Mouse (Mus musculus): ENCODE data around the gene Ahcyl2. TPM values are rescaled to one million over a fixed set of nuclear protein-coding genes. Genes with fewer than 3 reads are reported as not detected.
"Not testable (repeated sequence)": the region's sequence is repeated elsewhere in the genome, so short reads cannot be mapped to it uniquely, and the experiment has no call there.

Ahcyl2 gene
- polyA plus RNA-seq, 1 experiment, result 37.2 TPM

GRCm38 (mm10) chr6:29753336-29753735, 14.5 kb upstream of the Ahcyl2 start:
- Histone ChIP-seq H3K36me3 (ENCODE audit: control insufficient read depth, insufficient read depth, low read length, poor library complexity, severe bottlenecking) (no peaks in the 10 kb centered on the region), H3K4me1 (ENCODE audit: control insufficient read depth, insufficient read depth, low read length) (no peaks in the 10 kb centered on the region), H3K27ac (ENCODE audit: insufficient read depth, low read length) (no peak overlapping the region), H3K4me3 (ENCODE audit: low read depth, low read length) (no peak overlapping the region), H3K9me3 (replicated peaks; ENCODE audit: control insufficient read depth, insufficient read depth, low read length, poor library complexity, severe bottlenecking) (no peaks in the 10 kb centered on the region), H3K9ac (ENCODE audit: low read depth, poor library complexity, severe bottlenecking) (no peak overlapping the region), H3K27me3 (ENCODE audit: control insufficient read depth, insufficient read depth, low read length, poor library complexity, severe bottlenecking) (no peaks in the 10 kb centered on the region)
- TF ChIP-seq POLR2A (IDR thresholded peaks at IDR 0.05; ENCODE audit: insufficient read depth, low read length), result no peak
- no peak for TF ChIP-seq CTCF (IDR thresholded peaks at IDR 0.05; ENCODE audit: low read depth, low read length)
- TF ChIP-seq EP300 (IDR thresholded peaks at IDR 0.05; ENCODE audit: insufficient read depth, low read depth, low read length), result no peak

GRCm38 (mm10) chr6:29756001-29756400, 11.8 kb upstream of the Ahcyl2 start:
- Histone ChIP-seq H3K4me1 (ENCODE audit: control insufficient read depth, insufficient read depth, low read length) (no peaks in the 10 kb centered on the region), H3K4me3 (ENCODE audit: low read depth, low read length) (no peak overlapping the region), H3K9ac (ENCODE audit: low read depth, poor library complexity, severe bottlenecking) (no peak overlapping the region), H3K27ac (ENCODE audit: insufficient read depth, low read length) (no peak overlapping the region), H3K27me3 (ENCODE audit: control insufficient read depth, insufficient read depth, low read length, poor library complexity, severe bottlenecking) (no peaks in the 10 kb centered on the region), H3K9me3 (replicated peaks; ENCODE audit: control insufficient read depth, insufficient read depth, low read length, poor library complexity, severe bottlenecking) (no peaks in the 10 kb centered on the region), H3K36me3 (ENCODE audit: control insufficient read depth, insufficient read depth, low read length, poor library complexity, severe bottlenecking) (no peaks in the 10 kb centered on the region)
- no peak for TF ChIP-seq EP300 (IDR thresholded peaks at IDR 0.05; ENCODE audit: insufficient read depth, low read depth, low read length)
- TF ChIP-seq POLR2A (IDR thresholded peaks at IDR 0.05; ENCODE audit: insufficient read depth, low read length), result no peak
- TF ChIP-seq CTCF (IDR thresholded peaks at IDR 0.05; ENCODE audit: low read depth, low read length), result no peak

GRCm38 (mm10) chr6:29756476-29756875, 11.3 kb upstream of the Ahcyl2 start:
- Histone ChIP-seq H3K4me1 (ENCODE audit: control insufficient read depth, insufficient read depth, low read length) (no peaks in the 10 kb centered on the region), H3K27me3 (ENCODE audit: control insufficient read depth, insufficient read depth, low read length, poor library complexity, severe bottlenecking) (no peaks in the 10 kb centered on the region), H3K9me3 (replicated peaks; ENCODE audit: control insufficient read depth, insufficient read depth, low read length, poor library complexity, severe bottlenecking) (no peaks in the 10 kb centered on the region), H3K36me3 (ENCODE audit: control insufficient read depth, insufficient read depth, low read length, poor library complexity, severe bottlenecking) (no peaks in the 10 kb centered on the region), H3K9ac (ENCODE audit: low read depth, poor library complexity, severe bottlenecking) (no peak overlapping the region), H3K4me3 (ENCODE audit: low read depth, low read length) (no peak overlapping the region), H3K27ac (ENCODE audit: insufficient read depth, low read length) (no peak overlapping the region)
- TF ChIP-seq CTCF (IDR thresholded peaks at IDR 0.05; ENCODE audit: low read depth, low read length), result no peak
- no peak for TF ChIP-seq POLR2A (IDR thresholded peaks at IDR 0.05; ENCODE audit: insufficient read depth, low read length)
- TF ChIP-seq EP300 (IDR thresholded peaks at IDR 0.05; ENCODE audit: insufficient read depth, low read depth, low read length), result no peak

GRCm38 (mm10) chr6:29758417-29758816, 9.4 kb upstream of the Ahcyl2 start:
- H3K9ac ChIP-seq (ENCODE audit: low read depth, poor library complexity, severe bottlenecking), result no peak overlapping the region
- no peaks in the 10 kb centered on the region for H3K27me3 ChIP-seq (ENCODE audit: control insufficient read depth, insufficient read depth, low read length, poor library complexity, severe bottlenecking)
- H3K4me3 ChIP-seq (ENCODE audit: low read depth, low read length), result no peak overlapping the region
- H3K4me1 ChIP-seq (ENCODE audit: control insufficient read depth, insufficient read depth, low read length), result no peaks in the 10 kb centered on the region
- H3K9me3 ChIP-seq (replicated peaks; ENCODE audit: control insufficient read depth, insufficient read depth, low read length, poor library complexity, severe bottlenecking), result no peaks in the 10 kb centered on the region
- H3K36me3 ChIP-seq (ENCODE audit: control insufficient read depth, insufficient read depth, low read length, poor library complexity, severe bottlenecking), result no peaks in the 10 kb centered on the region
- TF ChIP-seq CTCF (IDR thresholded peaks at IDR 0.05; ENCODE audit: low read depth, low read length) (peak; percentile 93), POLR2A (IDR thresholded peaks at IDR 0.05; ENCODE audit: insufficient read depth, low read length) (no peak), EP300 (IDR thresholded peaks at IDR 0.05; ENCODE audit: insufficient read depth, low read depth, low read length) (no peak)
- H3K27ac ChIP-seq (ENCODE audit: insufficient read depth, low read length), result no peak overlapping the region

- Histone ChIP-seq H3K4me3 (ENCODE audit: low read depth, low read length) (no peak overlapping the region), H3K9me3 (replicated peaks; ENCODE audit: control insufficient read depth, insufficient read depth, low read length, poor library complexity, severe bottlenecking) (no peaks in the 10 kb centered on the region), H3K9ac (ENCODE audit: low read depth, poor library complexity, severe bottlenecking) (no peak overlapping the region), H3K4me1 (ENCODE audit: control insufficient read depth, insufficient read depth, low read length) (no peaks in the 10 kb centered on the region), H3K27ac (ENCODE audit: insufficient read depth, low read length) (no peak overlapping the region), H3K36me3 (ENCODE audit: control insufficient read depth, insufficient read depth, low read length, poor library complexity, severe bottlenecking) (no peaks in the 10 kb centered on the region), H3K27me3 (ENCODE audit: control insufficient read depth, insufficient read depth, low read length, poor library complexity, severe bottlenecking) (no peaks in the 10 kb centered on the region)
- TF ChIP-seq EP300 (IDR thresholded peaks at IDR 0.05; ENCODE audit: insufficient read depth, low read depth, low read length), result no peak
- TF ChIP-seq POLR2A (IDR thresholded peaks at IDR 0.05; ENCODE audit: insufficient read depth, low read length), result no peak
- no peak for TF ChIP-seq CTCF (IDR thresholded peaks at IDR 0.05; ENCODE audit: low read depth, low read length)
Measured at GRCm38 (mm10) chr6:29759012-29759679, 8.7 kb upstream of the Ahcyl2 start.

GRCm38 (mm10) chr6:29760397-29760796, 7.4 kb upstream of the Ahcyl2 start:
- not testable (repeated sequence) for H3K9ac ChIP-seq (ENCODE audit: low read depth, poor library complexity, severe bottlenecking); H3K9me3 ChIP-seq (replicated peaks; ENCODE audit: control insufficient read depth, insufficient read depth, low read length, poor library complexity, severe bottlenecking); H3K4me1 ChIP-seq (ENCODE audit: control insufficient read depth, insufficient read depth, low read length); H3K4me3 ChIP-seq (ENCODE audit: low read depth, low read length); H3K27ac ChIP-seq (ENCODE audit: insufficient read depth, low read length); H3K27me3 ChIP-seq (ENCODE audit: control insufficient read depth, insufficient read depth, low read length, poor library complexity, severe bottlenecking); H3K36me3 ChIP-seq (ENCODE audit: control insufficient read depth, insufficient read depth, low read length, poor library complexity, severe bottlenecking)

All from ES-Bruce4 (cell line).